Mouse (Mus musculus) liver, adult 2 months (tissue): Measurements from ENCODE around the gene Srsf12.

ENCODE experiments used
- CTCF ChIP-seq: fragments of 200-500 bp; IDR thresholded peaks from 2 replicates; pipeline ENCODE4 v1.5.1; 2011; ENCODE audit warnings: low read depth, low read length, control low read depth
- POLR2A ChIP-seq: fragments of 200-500 bp; IDR thresholded peaks from 2 replicates; pipeline ENCODE4 v1.6.1; 2011; ENCODE audit warnings: low read length, control low read depth; ENCODE audit not compliant: insufficient read depth; ENCODE audit errors: extremely low read depth

DNA sequence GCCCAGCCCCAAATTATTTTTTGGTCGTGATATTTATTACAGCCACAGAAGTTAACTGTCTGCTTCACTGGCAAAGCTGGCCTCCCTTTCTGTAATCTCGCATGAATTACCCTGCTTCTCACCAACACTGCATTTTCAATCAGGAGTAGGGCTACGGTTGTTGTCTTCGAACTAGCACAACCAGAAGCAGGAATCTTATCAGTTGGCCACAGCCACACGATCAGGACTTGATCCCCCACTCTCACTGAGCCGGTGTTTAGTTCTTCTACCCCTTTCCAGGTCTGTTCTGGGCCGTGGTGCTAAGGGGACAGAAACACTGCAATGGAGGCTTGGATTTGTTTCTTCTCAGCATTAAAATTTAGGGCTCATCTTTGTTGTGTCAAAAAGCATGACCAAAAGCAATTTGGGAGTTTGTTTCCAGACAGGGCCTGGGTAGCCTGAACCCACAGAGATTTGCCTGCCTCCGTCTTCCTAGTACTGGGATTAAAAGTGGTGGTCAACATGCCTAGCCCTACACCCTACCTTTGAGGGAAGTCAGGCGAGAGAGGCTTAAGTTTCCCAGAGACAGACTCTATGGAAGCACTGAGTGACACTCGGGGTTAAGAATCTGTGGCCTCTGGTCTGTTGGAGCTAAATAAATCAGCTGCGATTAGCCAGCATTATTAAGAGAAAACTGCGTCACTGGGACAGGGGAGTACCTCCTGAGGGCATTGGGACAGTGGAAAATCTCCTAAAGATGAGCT lies 34.4 kb downstream of the Srsf12 start:
- no peak for TF ChIP-seq POLR2A
- TF ChIP-seq CTCF: no peak
